Mouse (Mus musculus) monocyte, adult 59 days (primary cell): ENCODE results near the gene Pfn2. TPM values are rescaled to one million over a fixed set of nuclear protein-coding genes. Genes with fewer than 3 reads are reported as not detected.

Experiments used
- total RNA-seq, 2 experiments: library from RNA; stranded (reverse); gene quantifications; one replicate each; pipeline ENCODE4 v1.2.4; 2023

Gene Pfn2
- total RNA-seq = 1 to 10 TPM in 1 of 2 experiments, under 1 TPM in 1; 0.26 to 1.1 TPM

GRCm38 (mm10) chr3:57847760-57848185, at the start of gene Pfn2:
TSS of gene Pfn2 (minus strand) at chr3:57848079.

Other genes with a start within 250 kb of the Pfn2 start
- 10 to 100 TPM; 20.0 to 21.9 TPM for gene Commd2, start 196.4 kb downstream of the Pfn2 start, total RNA-seq
- gene Ankub1, start 155.3 kb downstream of the Pfn2 start, total RNA-seq = not detected
- gene Rnf13, start 112.0 kb downstream of the Pfn2 start, total RNA-seq = 100 to 1,000 TPM; 106 to 144 TPM